Mouse (Mus musculus) ES-Bruce4 (cell line): Measurements from ENCODE around the gene Galns.

ENCODE experiments used
- CTCF ChIP-seq: IDR thresholded peaks from one replicate; pipeline ENCODE4 v1.8.1; 2011; ENCODE audit warnings: low read depth, low read length
- POLR2A ChIP-seq: IDR thresholded peaks from one replicate; pipeline ENCODE4 v1.8.1; 2011; ENCODE audit warnings: low read length; ENCODE audit not compliant: insufficient read depth

GRCm38 (mm10) chr8:122546066-122546755 is 65.1 kb downstream of the Galns start:
- TF ChIP-seq POLR2A: no peak
- TF ChIP-seq CTCF: no peak
